Mouse (Mus musculus): ENCODE data around the gene Car6.

The Car6 gene

GRCm38 (mm10) chr4:150229747-150230390, 28.7 kb upstream of the Car6 start:
- DNase-seq (ENCODE audit: low spot score in 2 of 2): no peak

GRCm38 (mm10) chr4:150228581-150229348, 27.6 kb upstream of the Car6 start:
- DNase-seq (ENCODE audit: low spot score in 2 of 2): no peak

DNA sequence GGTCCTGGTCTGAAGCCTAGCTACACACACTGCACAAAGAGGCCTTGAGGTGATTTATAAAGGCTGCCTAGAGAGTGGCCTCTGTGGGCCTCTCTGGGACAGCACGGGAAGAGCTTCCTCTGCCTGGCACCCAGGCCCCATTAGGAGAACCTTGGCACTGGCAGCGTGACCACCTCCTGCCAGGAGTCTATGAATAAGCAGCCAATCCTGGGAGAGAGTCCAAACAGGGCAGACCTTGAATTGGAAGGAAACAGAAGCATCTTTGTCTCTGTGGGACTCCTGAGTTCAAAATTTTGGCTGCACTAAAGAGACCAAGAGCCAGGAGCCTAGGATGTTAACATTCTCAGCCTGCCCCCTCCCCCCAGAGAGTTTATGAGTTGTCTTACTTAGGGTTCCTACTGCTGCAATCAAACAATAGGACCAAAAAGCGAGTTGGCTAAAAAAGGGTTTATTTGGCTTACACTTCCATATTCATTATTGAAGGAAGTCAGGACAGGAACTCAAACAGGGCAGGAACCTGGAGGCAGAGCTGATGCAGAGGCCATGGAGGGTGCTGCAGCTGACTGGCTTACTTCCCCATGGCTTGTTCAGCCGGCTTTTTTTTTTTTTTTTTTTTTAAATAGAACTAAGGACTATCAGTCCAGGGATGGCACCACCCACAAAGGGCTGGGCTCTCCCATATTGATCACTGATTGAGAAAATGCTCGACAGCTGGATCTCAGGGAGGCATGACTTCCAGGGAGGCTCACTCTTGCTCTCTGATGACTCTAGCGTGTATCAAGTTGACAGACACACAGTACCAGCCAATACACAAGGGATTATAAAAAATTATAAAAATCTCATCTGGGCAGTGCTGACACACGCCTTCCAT, 25.9 kb upstream of the Car6 start:
- peak; percentile 46 to 56 for DNase-seq (ENCODE audit: low spot score in 2 of 2)

- DNase-seq (ENCODE audit: low spot score in 2 of 2): no peak
Measured at GRCm38 (mm10) chr4:150225700-150226099, 24.6 kb upstream of the Car6 start.

- DNase-seq (ENCODE audit: low spot score in 2 of 2): no peak
Measured at GRCm38 (mm10) chr4:150223830-150224229, 22.7 kb upstream of the Car6 start.

GRCm38 (mm10) chr4:150221017-150221640, 20.0 kb upstream of the Car6 start:
- DNase-seq (ENCODE audit: low spot score in 2 of 2): no peak

DNA sequence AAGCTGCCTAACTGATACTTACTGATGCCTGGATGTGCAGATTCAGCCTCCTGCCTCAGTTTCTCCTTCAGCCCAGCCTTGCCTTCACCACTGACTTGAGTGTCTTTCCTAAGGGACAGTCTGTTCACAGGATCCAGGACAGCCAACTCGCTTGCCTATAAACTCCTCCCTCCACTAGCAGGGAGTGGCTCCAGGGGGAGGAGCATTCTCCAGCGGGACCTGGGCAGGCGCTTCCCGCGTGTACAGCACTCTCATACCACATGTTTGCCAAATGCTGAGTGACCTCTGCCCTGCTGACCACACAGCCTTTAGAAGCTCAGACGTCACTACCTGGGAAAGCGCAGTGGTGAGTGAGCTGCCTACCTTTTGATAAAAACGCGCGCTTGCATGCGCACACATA, 19.5 kb upstream of the Car6 start:
- DNase-seq (ENCODE audit: low spot score in 2 of 2): no peak

- peak; percentile 60 to 74 for DNase-seq (ENCODE audit: low spot score in 2 of 2)
Measured at GRCm38 (mm10) chr4:150219501-150220292, 18.6 kb upstream of the Car6 start.

- no peak for DNase-seq (ENCODE audit: low spot score in 2 of 2)
Measured at GRCm38 (mm10) chr4:150217935-150218334, 16.8 kb upstream of the Car6 start.

GRCm38 (mm10) chr4:150217042-150217554, 16.0 kb upstream of the Car6 start:
- no peak for DNase-seq (ENCODE audit: low spot score in 2 of 2)

DNA sequence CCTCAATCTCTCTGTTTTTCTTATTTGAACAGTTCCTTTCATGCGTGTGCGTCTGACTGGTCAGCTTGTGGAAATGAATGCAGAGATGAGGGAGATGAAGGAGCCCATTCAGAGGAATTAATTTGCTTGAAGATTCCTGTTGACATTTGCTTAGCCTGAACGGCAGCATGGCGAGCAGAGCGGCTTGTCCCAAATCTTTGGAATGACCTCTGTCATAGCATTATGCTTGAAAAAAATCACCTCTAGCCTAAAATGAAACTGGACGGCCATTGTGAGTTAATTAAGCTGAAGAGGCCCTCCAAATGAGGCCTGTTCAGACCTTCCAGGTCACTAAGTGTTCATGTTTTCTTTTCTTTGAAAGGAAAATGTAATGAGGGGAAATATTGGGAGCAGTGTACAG, 15.3 kb upstream of the Car6 start:
- no peak for DNase-seq (ENCODE audit: low spot score in 2 of 2)

- no peak for DNase-seq (ENCODE audit: low spot score in 2 of 2)
Measured at GRCm38 (mm10) chr4:150213910-150214309, 12.8 kb upstream of the Car6 start.

GRCm38 (mm10) chr4:150212553-150212971, 11.4 kb upstream of the Car6 start:
- DNase-seq (ENCODE audit: low spot score in 2 of 2): no peak

DNA sequence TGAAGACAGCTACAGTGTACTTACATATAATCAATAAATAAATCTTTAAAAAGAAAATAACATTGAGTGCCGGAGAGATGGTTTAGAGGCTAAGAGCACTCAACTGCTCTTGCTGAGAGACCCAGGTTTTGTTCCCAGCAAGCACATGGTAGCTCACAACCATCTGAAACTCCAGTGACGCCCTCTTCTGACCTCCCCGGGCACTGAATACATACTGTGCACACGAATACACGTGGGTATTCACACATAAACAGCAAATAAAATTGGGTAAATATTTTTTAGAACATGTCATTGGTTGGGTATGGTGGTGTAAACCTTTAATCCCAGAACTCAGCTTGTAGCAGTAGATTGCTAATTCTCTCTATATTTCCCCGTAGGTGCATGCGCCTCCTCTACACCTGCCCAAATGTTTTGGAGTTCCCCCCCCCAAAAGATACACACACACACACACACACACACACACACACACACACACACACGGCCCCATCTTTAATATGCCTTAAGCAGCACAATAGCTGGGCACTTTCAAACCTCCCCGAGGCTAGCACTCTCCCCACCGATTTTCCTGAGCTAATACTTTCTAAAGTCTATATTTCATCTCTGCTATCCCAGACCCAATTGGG, 10.9 kb upstream of the Car6 start:
- no peak for DNase-seq (ENCODE audit: low spot score in 2 of 2)

GRCm38 (mm10) chr4:150210306-150210705, 9.2 kb upstream of the Car6 start:
- DNase-seq (ENCODE audit: low spot score in 2 of 2): no peak

DNA sequence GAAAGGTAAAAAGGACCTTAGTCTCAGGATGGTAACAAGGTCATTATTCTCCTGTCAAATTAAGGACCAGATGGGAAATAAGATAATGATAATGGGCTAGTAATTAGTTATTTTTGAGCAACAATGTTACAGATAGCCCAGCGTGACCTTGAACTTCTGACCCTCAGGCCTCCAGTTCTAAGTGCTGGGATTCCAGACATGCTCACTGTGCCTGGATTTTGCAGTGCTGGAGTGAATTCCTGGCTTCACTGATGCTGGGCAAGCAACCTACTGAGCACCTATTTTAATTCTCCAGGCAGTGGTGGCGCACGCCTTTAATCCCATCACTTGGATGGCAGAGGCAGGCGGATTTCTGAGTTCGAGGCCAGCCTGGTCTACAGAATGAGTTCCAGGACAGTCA, 8.6 kb upstream of the Car6 start:
- no peak for DNase-seq (ENCODE audit: low spot score in 2 of 2)

DNA sequence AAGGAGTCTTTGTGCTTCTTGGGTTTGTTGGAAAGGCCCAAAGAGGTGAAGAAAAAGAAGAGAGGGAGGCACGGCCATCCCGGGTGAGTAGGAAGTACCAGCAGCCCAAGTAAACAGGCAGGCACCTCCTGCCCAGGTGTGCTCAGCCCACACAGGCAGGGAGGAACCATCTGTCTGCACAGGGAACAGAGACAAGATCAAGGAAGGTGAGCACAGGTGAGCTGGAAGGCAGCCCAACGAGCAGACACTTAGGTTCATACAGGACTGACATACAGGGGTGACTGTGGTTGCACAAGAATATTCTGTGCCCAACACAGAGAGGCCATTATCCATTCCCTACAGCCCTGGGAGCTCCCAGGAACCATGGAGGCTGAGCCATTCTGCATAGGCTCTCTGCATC, 3.7 kb upstream of the Car6 start:
- no peak for DNase-seq (ENCODE audit: low spot score in 2 of 2)

DNA sequence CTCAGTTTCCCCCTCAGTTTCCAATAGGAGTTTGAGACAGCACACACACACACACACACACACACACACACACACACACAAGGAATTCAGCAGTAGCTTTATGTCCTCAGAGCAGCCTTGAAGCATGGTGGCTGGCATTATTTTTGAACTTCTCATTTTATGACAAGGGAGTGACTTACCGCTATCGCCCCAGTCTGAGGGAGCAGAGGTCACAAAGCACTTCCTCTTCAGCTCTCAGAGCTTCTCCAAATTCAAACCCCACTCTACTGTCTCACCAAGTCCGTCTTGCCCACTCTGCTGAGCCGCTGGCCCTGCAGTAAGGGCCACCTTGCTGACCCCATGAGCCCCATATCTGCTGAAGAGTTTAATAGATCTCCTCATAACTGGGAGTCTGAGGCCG, 1.6 kb upstream of the Car6 start:
- no peak for DNase-seq (ENCODE audit: low spot score in 2 of 2)

- no peak for DNase-seq (ENCODE audit: low spot score in 2 of 2)
Measured at GRCm38 (mm10) chr4:150198268-150198667, 2.9 kb downstream of the Car6 start.

DNA sequence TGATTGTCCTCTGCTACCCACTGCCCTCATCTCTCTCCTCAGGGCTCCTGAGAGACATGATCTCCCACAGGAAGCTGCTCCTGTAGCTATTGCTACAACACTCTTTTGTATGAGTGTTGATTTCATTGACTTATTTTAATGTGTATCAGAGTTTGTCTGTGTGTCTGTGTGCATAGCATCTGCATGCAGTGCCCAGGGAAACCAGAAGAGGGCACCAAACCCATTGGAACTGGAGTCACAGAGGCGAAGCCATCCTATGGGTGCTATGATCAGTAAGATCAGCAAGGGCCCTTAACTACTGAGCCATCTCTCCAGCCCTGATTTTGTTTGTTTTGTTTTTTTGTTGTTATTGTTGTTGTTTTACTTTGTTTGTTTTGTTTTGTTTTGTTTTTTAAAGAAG, 7.2 kb downstream of the Car6 start:
- DNase-seq (ENCODE audit: low spot score in 2 of 2): no peak

DNA sequence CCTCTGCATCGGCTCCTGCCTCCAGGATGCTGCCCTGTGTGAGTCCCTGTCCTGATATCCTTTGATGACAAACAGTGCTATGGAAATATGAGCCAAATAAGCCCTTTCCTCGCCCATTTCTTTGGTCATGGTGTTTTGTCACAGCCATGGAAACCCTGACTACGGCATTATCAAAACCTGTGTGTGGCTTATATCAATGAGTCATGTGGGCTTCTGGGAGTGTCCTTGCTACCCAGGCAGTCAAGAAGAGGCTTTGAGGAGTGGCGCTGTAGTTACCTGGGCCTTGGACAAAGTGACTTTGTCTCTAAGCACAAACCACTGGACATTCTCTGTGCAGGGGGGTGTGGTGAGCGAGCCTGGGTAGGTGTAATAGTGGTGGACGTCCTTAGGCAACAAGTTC, 8.9 kb downstream of the Car6 start:
- DNase-seq (ENCODE audit: low spot score in 2 of 2): no peak

Data from right cerebral cortex, adult 2 months (tissue).